Mouse (Mus musculus): Measurements from ENCODE around the gene Capn9.

Capn9 gene

GRCm38 (mm10) chr8:124571732-124572429 lies 4.0 kb upstream of the Capn9 start:
- in situ Hi-C loops (cut with MboI; ENCODE audit: low sequenced_read_pairs), result no loop called here

- in situ Hi-C loops (cut with MboI; ENCODE audit: low sequenced_read_pairs), result no loop called here
Measured at GRCm38 (mm10) chr8:124572430-124572775, 3.5 kb upstream of the Capn9 start.

- in situ Hi-C loops (cut with MboI; ENCODE audit: low sequenced_read_pairs), result no loop called here
Measured at GRCm38 (mm10) chr8:124573552-124574340, 2.2 kb upstream of the Capn9 start.

GRCm38 (mm10) chr8:124576751-124577150 lies 840 bp downstream of the Capn9 start:
- in situ Hi-C loops (cut with MboI; ENCODE audit: low sequenced_read_pairs), result no loop called here

GRCm38 (mm10) chr8:124585718-124586425 lies 10.0 kb downstream of the Capn9 start:
- in situ Hi-C loops (cut with MboI; ENCODE audit: low sequenced_read_pairs), result no loop called here

- in situ Hi-C loops (cut with MboI; ENCODE audit: low sequenced_read_pairs), result no loop called here
Measured at GRCm38 (mm10) chr8:124586556-124586955, 10.6 kb downstream of the Capn9 start.

GRCm38 (mm10) chr8:124589393-124589792 lies 13.5 kb downstream of the Capn9 start:
- in situ Hi-C loops (cut with MboI; ENCODE audit: low sequenced_read_pairs), result no loop called here

- in situ Hi-C loops (cut with MboI; ENCODE audit: low sequenced_read_pairs), result no loop called here
Measured at GRCm38 (mm10) chr8:124604066-124604465, 28.2 kb downstream of the Capn9 start.

- in situ Hi-C loops (cut with MboI; ENCODE audit: low sequenced_read_pairs), result no loop called here
Measured at GRCm38 (mm10) chr8:124608239-124608971, 32.5 kb downstream of the Capn9 start.

- in situ Hi-C loops (cut with MboI; ENCODE audit: low sequenced_read_pairs), result no loop called here
Measured at GRCm38 (mm10) chr8:124608972-124609353, 33.1 kb downstream of the Capn9 start.

GRCm38 (mm10) chr8:124614325-124614724 lies 38.4 kb downstream of the Capn9 start:
- in situ Hi-C loops (cut with MboI; ENCODE audit: low sequenced_read_pairs), result no loop called here

GRCm38 (mm10) chr8:124617266-124617869 lies 41.5 kb downstream of the Capn9 start:
- in situ Hi-C loops (cut with MboI; ENCODE audit: low sequenced_read_pairs), result no loop called here

GRCm38 (mm10) chr8:124618252-124618651 lies 42.3 kb downstream of the Capn9 start:
- in situ Hi-C loops (cut with MboI; ENCODE audit: low sequenced_read_pairs), result no loop called here

GRCm38 (mm10) chr8:124621255-124621654 lies 45.3 kb downstream of the Capn9 start:
- in situ Hi-C loops (cut with MboI; ENCODE audit: low sequenced_read_pairs), result no loop called here

- in situ Hi-C loops (cut with MboI; ENCODE audit: low sequenced_read_pairs), result no loop called here
Measured at GRCm38 (mm10) chr8:124626251-124626650, 50.3 kb downstream of the Capn9 start.

- in situ Hi-C loops (cut with MboI; ENCODE audit: low sequenced_read_pairs), result no loop called here
Measured at GRCm38 (mm10) chr8:124630489-124630888, 54.6 kb downstream of the Capn9 start.

GRCm38 (mm10) chr8:124630891-124631290 lies 55.0 kb downstream of the Capn9 start:
- in situ Hi-C loops (cut with MboI; ENCODE audit: low sequenced_read_pairs), result no loop called here

GRCm38 (mm10) chr8:124631966-124632365 lies 56.1 kb downstream of the Capn9 start:
- in situ Hi-C loops (cut with MboI; ENCODE audit: low sequenced_read_pairs), result no loop called here

GRCm38 (mm10) chr8:124633001-124633703 lies 57.2 kb downstream of the Capn9 start:
- in situ Hi-C loops (cut with MboI; ENCODE audit: low sequenced_read_pairs), result no loop called here
